Mouse (Mus musculus): ENCODE measurements around the gene Gria1. TPM values are rescaled to one million over a fixed set of nuclear protein-coding genes. Genes with fewer than 3 reads are reported as not detected.

The Gria1 gene
- polyA plus RNA-seq (2015; fragmentation: Nextera tagmentation; extraction: Ambion mirVana), result 0.99 and 1.2 TPM in 2 replicates

DNA sequence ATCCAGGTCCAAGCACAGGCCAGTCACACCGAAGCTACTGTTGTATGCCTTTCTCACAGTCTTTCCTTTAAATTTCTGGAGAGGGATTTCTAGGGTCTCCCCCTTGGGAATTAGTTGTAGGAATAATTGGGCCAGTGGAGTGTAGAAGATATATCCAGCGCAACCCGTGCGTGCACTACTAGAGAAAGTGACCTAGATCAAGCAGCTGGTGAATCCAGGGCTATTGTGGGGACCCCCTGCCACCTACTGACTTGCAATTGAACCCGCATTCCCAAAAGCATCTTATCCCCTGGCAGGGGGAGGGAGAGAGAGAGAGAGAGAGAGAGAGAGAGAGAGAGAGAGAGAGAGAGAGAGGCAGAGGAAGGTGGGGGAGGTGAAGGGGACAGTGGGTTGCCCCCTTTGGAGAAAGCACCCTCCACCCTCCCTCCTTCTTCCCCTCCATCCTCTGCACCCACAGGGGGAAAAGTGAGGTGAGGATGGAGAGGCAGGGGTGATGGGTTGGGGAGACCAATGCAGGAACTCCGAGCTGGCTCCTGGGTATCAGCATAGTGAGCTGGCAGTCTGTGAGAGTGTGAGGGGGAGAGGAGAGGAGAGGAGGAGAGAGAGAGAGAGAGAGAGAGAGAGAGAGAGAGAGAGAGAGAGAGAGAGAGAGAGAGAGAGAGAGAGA is at the start of gene Gria1:
Gene Gria1 (plus strand): TSS at position 364 of the 667 bp plus-strand sequence.
- ATAC-seq (ENCODE audit: low FRiP score, low TSS enrichment), result peak; percentile 27; the same call in 1 of the 2 replicates
- 32% methylated on average over 6 of the region's 6 CpGs for WGBS
- Histone ChIP-seq H3K27me3 (ENCODE audit: insufficient read depth, low read length) (peaks cover 14% of the 10 kb centered on the region; the same call in 1 of the 2 replicates), H3K4me3 (ENCODE audit: low read length) (peak within 1 kb of the TSS; percentile 30), H3K4me1 (ENCODE audit: insufficient read depth, low read length) (peaks cover 5% of the 10 kb centered on the region; the same call in 1 of the 2 replicates), H3K9me3 (ENCODE audit: low read length) (no peaks in the 10 kb centered on the region), H3K4me2 (replicated peaks; ENCODE audit: low read depth, low read length) (peak within 1 kb of the TSS; percentile 46), H3K9ac (replicated peaks; ENCODE audit: low read length) (no peak within 1 kb of the TSS), H3K27ac (ENCODE audit: low read length) (no peak within 1 kb of the TSS), H3K36me3 (ENCODE audit: insufficient read depth, low read length) (no peaks in the 10 kb centered on the region)

DNA sequence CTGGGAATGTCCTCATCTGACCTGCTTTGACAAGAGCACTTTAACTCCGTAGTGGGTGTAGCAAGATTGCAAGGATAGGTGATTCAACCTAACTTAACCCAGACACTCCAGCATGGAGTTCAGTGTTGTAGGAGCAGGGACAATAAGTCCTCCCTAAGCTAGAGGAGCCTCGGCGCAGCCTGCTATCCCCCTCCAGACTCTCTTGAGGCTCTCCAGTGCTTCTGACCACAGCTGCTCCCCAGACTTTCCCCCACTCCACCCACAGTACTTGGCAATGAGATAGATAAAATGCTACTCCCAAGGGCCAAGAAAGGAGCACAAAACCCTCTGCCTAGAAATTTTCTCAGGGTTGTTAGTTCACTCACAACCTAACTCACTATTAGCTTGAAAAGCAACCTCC is 49.4 kb upstream of the Gria1 start:
- Histone ChIP-seq H3K9me3 (ENCODE audit: low read length) (no peaks in the 10 kb centered on the region), H3K36me3 (ENCODE audit: insufficient read depth, low read length) (no peaks in the 10 kb centered on the region), H3K27ac (ENCODE audit: low read length) (no peak overlapping the region), H3K27me3 (ENCODE audit: insufficient read depth, low read length) (no peaks in the 10 kb centered on the region), H3K4me3 (ENCODE audit: low read length) (no peak overlapping the region), H3K9ac (replicated peaks; ENCODE audit: low read length) (no peak overlapping the region), H3K4me1 (ENCODE audit: insufficient read depth, low read length) (no peaks in the 10 kb centered on the region), H3K4me2 (replicated peaks; ENCODE audit: low read depth, low read length) (no peak overlapping the region)
- WGBS, result 92% methylated on average over 3 of the region's 3 CpGs
- no peak for ATAC-seq (ENCODE audit: low FRiP score, low TSS enrichment)

DNA sequence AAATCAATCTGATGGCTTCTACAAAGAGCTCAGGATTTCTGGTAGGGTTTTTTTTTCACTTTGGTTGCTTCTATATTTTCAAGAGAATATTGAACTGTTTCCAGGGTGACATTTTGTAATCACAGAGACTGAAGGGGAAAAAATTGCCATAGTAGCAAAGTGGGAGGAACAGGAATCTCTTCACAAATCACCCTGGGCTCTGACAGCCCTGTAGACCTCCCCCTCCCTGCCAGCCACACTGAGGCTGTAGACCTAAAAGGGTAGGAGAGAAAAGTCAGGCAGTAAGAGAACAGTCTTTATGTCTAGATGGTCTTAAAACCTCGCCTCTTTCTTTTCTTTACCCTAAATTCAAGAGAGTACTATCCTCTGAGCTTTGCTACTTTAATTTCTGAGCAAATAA is 38.4 kb upstream of the Gria1 start:
- Histone ChIP-seq H3K9me3 (ENCODE audit: low read length) (no peaks in the 10 kb centered on the region), H3K4me3 (ENCODE audit: low read length) (no peak overlapping the region), H3K36me3 (ENCODE audit: insufficient read depth, low read length) (no peaks in the 10 kb centered on the region), H3K27ac (ENCODE audit: low read length) (no peak overlapping the region), H3K9ac (replicated peaks; ENCODE audit: low read length) (no peak overlapping the region), H3K27me3 (ENCODE audit: insufficient read depth, low read length) (no peaks in the 10 kb centered on the region), H3K4me2 (replicated peaks; ENCODE audit: low read depth, low read length) (no peak overlapping the region), H3K4me1 (ENCODE audit: insufficient read depth, low read length) (no peaks in the 10 kb centered on the region)
- ATAC-seq (ENCODE audit: low FRiP score, low TSS enrichment), result no peak
- 57% methylated on average over 1 of the region's 1 CpGs for WGBS

- WGBS, result 92% methylated on average over 3 of the region's 3 CpGs
- no peak for ATAC-seq (ENCODE audit: low FRiP score, low TSS enrichment)
Observed at GRCm38 (mm10) chr11:56984321-56985000, 26.7 kb upstream of the Gria1 start.

DNA sequence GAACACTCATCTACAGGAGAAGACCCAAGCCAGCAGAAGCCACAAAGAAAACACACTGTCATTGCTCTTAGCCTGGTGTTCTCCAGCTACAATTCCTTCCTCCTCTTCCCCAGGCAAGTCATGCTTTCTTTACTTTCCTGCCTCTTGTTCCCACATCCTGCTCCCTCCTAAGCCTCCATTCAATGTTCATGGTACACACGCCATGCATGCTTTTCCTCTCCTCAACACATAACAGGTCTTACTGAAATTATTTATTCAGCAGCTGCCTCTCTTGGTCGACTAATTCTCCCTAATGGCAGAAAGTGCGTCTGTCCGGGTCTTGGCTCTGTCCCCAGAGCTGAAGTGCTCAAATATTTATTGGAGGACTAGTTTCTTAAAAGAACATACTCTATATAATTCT is 25.7 kb upstream of the Gria1 start:
- WGBS, result 62% methylated on average over 4 of the region's 4 CpGs
- Histone ChIP-seq H3K4me2 (replicated peaks; ENCODE audit: low read depth, low read length) (no peak overlapping the region), H3K4me3 (ENCODE audit: low read length) (no peak overlapping the region), H3K27ac (ENCODE audit: low read length) (no peak overlapping the region), H3K4me1 (ENCODE audit: insufficient read depth, low read length) (no peaks in the 10 kb centered on the region), H3K36me3 (ENCODE audit: insufficient read depth, low read length) (no peaks in the 10 kb centered on the region), H3K9ac (replicated peaks; ENCODE audit: low read length) (no peak overlapping the region), H3K9me3 (ENCODE audit: low read length) (no peaks in the 10 kb centered on the region), H3K27me3 (ENCODE audit: insufficient read depth, low read length) (no peaks in the 10 kb centered on the region)
- no peak for ATAC-seq (ENCODE audit: low FRiP score, low TSS enrichment)

More at GRCm38 (mm10) chr11:56984321-56985000, 26.7 kb upstream of the Gria1 start:
- Histone ChIP-seq H3K9me3 (ENCODE audit: low read length) (no peaks in the 10 kb centered on the region), H3K27ac (ENCODE audit: low read length) (no peak overlapping the region), H3K27me3 (ENCODE audit: insufficient read depth, low read length) (no peaks in the 10 kb centered on the region), H3K4me2 (replicated peaks; ENCODE audit: low read depth, low read length) (no peak overlapping the region), H3K4me1 (ENCODE audit: insufficient read depth, low read length) (no peaks in the 10 kb centered on the region), H3K9ac (replicated peaks; ENCODE audit: low read length) (no peak overlapping the region), H3K36me3 (ENCODE audit: insufficient read depth, low read length) (no peaks in the 10 kb centered on the region), H3K4me3 (ENCODE audit: low read length) (no peak overlapping the region)

GRCm38 (mm10) chr11:56999601-57000001 is 11.6 kb upstream of the Gria1 start:
- no peaks in the 10 kb centered on the region for H3K4me1 ChIP-seq (ENCODE audit: insufficient read depth, low read length)
- H3K4me2 ChIP-seq (replicated peaks; ENCODE audit: low read depth, low read length), result no peak overlapping the region
- H3K4me3 ChIP-seq (ENCODE audit: low read length), result no peak overlapping the region
- H3K9me3 ChIP-seq (ENCODE audit: low read length), result no peaks in the 10 kb centered on the region
- ATAC-seq (ENCODE audit: low FRiP score, low TSS enrichment), result no peak
- no peaks in the 10 kb centered on the region for H3K36me3 ChIP-seq (ENCODE audit: insufficient read depth, low read length)
- H3K27me3 ChIP-seq (ENCODE audit: insufficient read depth, low read length), result no peaks in the 10 kb centered on the region
- 75% methylated on average over 3 of the region's 3 CpGs for WGBS
- H3K27ac ChIP-seq (ENCODE audit: low read length), result no peak overlapping the region
- no peak overlapping the region for H3K9ac ChIP-seq (replicated peaks; ENCODE audit: low read length)

DNA sequence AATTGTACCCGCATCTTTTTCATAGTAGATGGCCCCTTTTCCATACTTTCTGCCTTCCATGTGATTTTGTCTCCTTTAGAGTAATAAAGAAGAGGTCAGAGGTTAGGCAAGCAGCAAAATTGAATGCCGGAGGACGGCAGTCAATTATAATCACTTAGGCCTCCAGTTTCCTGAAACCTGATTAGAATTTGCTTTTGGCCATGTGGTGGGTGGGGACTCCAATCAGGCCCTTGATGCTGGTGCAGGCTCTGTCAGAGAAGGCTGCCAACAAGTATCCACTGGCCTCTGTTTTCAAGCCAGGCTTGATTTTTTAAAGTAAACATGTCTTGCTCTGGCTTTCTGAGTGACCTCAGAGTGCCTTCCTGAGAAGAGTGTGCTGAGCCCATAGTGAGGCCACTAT is 6.6 kb upstream of the Gria1 start:
- no peaks in the 10 kb centered on the region for H3K9me3 ChIP-seq (ENCODE audit: low read length)
- no peak for ATAC-seq (ENCODE audit: low FRiP score, low TSS enrichment)
- no peak overlapping the region for H3K9ac ChIP-seq (replicated peaks; ENCODE audit: low read length)
- no peak overlapping the region for H3K27ac ChIP-seq (ENCODE audit: low read length)
- no peak overlapping the region for H3K4me3 ChIP-seq (ENCODE audit: low read length)
- no peaks in the 10 kb centered on the region for H3K27me3 ChIP-seq (ENCODE audit: insufficient read depth, low read length)
- no peaks in the 10 kb centered on the region for H3K36me3 ChIP-seq (ENCODE audit: insufficient read depth, low read length)
- no peak overlapping the region for H3K4me2 ChIP-seq (replicated peaks; ENCODE audit: low read depth, low read length)
- WGBS, result 35% methylated on average over 3 of the region's 3 CpGs
- no peaks in the 10 kb centered on the region for H3K4me1 ChIP-seq (ENCODE audit: insufficient read depth, low read length)

GRCm38 (mm10) chr11:57005341-57005740 is 5.8 kb upstream of the Gria1 start:
- no peak for ATAC-seq (ENCODE audit: low FRiP score, low TSS enrichment)
- H3K4me3 ChIP-seq (ENCODE audit: low read length), result no peak overlapping the region
- H3K36me3 ChIP-seq (ENCODE audit: insufficient read depth, low read length), result no peaks in the 10 kb centered on the region
- H3K9ac ChIP-seq (replicated peaks; ENCODE audit: low read length), result no peak overlapping the region
- no peaks in the 10 kb centered on the region for H3K9me3 ChIP-seq (ENCODE audit: low read length)
- no peaks in the 10 kb centered on the region for H3K4me1 ChIP-seq (ENCODE audit: insufficient read depth, low read length)
- H3K27me3 ChIP-seq (ENCODE audit: insufficient read depth, low read length), result 0 out of 2 replicates have a peak, but pooled peaks cover 3% of the 10 kb centered on the region
- no peak overlapping the region for H3K27ac ChIP-seq (ENCODE audit: low read length)
- 73% methylated on average over 7 of the region's 7 CpGs for WGBS
- H3K4me2 ChIP-seq (replicated peaks; ENCODE audit: low read depth, low read length), result no peak overlapping the region

DNA sequence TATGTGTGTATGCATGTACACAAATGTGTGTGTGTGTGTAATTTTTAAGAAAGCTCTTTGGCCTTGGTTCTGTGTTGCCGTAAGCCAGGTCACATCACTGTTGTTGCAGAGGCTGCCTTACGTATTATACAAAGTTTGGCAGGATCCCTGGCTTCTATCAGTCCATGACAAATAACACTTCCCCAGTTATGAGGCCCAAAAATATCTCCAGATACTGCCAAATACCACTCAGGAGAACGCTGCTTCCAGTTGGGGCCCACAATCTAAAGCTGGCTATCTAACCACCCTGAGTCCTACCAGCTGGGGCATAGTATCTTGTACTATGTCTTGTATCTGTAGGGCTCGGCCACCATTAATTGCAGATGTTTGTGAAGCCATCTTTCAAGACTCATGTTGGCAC is 3.4 kb upstream of the Gria1 start:
- WGBS, result 83% methylated on average over 4 of the region's 4 CpGs
- Histone ChIP-seq H3K4me3 (ENCODE audit: low read length) (no peak overlapping the region), H3K27ac (ENCODE audit: low read length) (no peak overlapping the region), H3K9me3 (ENCODE audit: low read length) (no peaks in the 10 kb centered on the region), H3K27me3 (ENCODE audit: insufficient read depth, low read length) (peaks cover 14% of the 10 kb centered on the region; the same call in 1 of the 2 replicates), H3K4me1 (ENCODE audit: insufficient read depth, low read length) (peaks cover 5% of the 10 kb centered on the region; the same call in 1 of the 2 replicates), H3K36me3 (ENCODE audit: insufficient read depth, low read length) (no peaks in the 10 kb centered on the region), H3K4me2 (replicated peaks; ENCODE audit: low read depth, low read length) (no peak overlapping the region), H3K9ac (replicated peaks; ENCODE audit: low read length) (no peak overlapping the region)
- ATAC-seq (ENCODE audit: low FRiP score, low TSS enrichment), result no peak

- WGBS, result 76% methylated on average over 6 of the region's 6 CpGs
- Histone ChIP-seq H3K4me3 (ENCODE audit: low read length) (no peak overlapping the region), H3K27me3 (ENCODE audit: insufficient read depth, low read length) (peaks cover 14% of the 10 kb centered on the region; the same call in 1 of the 2 replicates), H3K4me1 (ENCODE audit: insufficient read depth, low read length) (peaks cover 5% of the 10 kb centered on the region; the same call in 1 of the 2 replicates), H3K4me2 (replicated peaks; ENCODE audit: low read depth, low read length) (no peak overlapping the region), H3K9ac (replicated peaks; ENCODE audit: low read length) (no peak overlapping the region), H3K27ac (ENCODE audit: low read length) (no peak overlapping the region), H3K9me3 (ENCODE audit: low read length) (no peaks in the 10 kb centered on the region), H3K36me3 (ENCODE audit: insufficient read depth, low read length) (no peaks in the 10 kb centered on the region)
- ATAC-seq (ENCODE audit: low FRiP score, low TSS enrichment), result no peak
Observed at GRCm38 (mm10) chr11:57010611-57011010, 576 bp upstream of the Gria1 start.

Data from kidney, embryonic 16.5 days (tissue).